Mouse (Mus musculus) spleen, postnatal 4 days (tissue): ENCODE data around the gene Btbd11.

Experiments
- DNase-seq, 2 experiments: peaks; one replicate each; pipeline ENCODE4 v3.0.0; 2022; ENCODE audit warnings: low spot score in 2 of 2

Gene Btbd11

DNA sequence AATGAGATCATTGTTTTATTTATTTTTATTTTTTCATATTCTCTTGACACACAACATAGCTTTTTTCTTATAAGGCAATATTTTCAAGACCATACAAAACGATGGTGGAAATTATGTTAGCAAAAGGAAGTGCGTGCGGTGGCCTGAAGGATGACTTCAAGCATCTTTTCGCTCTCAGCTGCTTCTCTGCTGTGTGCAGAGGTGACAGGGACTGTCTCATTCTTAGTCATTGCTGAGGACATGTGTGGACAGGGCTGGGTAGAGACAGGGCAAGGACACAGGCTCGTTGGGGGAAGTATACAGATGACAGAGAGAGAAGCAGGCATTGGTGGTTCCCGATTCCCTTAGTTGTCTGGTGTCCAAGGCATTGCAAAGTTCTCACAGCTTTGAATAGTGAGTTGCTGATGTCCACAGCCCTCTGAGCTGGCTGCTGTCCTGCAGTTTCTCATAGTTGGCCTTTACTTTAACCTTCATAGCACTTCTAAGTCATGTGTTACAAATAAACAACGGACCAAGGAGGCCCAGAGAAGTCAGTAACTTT lies 135.7 kb downstream of the Btbd11 start:
- DNase-seq = no peak

DNA sequence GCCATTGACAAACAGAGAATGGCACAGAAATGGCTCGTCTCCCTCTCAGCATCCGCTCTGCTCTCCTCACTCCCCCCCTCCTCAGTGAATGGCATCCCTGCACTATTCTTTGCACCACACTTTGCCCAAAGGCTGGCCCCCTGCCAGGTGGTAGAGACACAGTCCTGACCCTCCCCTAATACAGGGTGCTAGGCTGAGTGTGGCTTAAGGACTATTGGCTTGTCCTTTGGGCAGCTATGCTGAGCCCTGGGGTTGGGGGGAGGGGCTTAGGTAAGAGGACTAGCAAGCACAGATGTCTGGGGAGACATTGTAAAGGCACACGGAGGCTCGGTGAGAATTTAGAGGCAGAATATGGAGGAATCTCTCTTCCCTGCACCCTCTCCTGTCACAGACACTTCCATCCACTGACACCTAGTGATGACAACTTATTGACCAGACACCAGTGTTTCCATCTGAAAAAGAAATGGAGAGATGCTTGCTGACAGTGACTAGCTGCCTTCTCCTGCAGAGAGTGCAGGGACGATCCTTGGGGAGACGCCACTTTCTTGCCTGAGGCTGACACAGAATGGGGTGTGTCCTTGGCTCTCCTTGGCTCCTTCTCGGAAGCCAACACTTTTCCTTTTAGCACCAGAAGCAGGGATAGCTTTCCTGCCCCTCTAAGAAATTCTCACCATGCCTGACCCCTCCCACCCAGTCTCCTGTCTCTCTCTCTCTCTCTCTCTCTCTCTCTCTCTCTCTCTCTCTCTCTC lies 138.8 kb downstream of the Btbd11 start:
- DNase-seq = no peak

DNA sequence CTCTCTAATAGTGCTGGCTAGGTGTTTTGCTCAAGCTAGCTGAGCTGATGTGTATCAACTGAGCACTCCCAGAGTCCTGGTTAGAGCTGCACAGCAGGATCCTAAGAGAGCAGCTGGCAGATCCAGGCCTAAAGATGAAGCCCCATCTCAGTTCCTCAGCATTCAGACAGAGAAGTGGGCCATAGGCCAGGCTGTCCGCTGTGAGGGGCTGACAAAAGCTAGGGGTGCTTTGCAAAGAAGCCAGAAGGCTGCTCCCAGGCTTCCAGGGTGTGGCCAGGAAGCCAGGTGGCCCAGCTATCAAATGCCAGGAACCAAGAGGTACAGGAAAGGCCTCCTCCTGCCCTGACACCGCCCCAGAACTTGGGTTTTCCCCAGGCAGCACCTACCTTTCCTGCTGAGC lies 140.0 kb downstream of the Btbd11 start:
- DNase-seq = no peak

DNA sequence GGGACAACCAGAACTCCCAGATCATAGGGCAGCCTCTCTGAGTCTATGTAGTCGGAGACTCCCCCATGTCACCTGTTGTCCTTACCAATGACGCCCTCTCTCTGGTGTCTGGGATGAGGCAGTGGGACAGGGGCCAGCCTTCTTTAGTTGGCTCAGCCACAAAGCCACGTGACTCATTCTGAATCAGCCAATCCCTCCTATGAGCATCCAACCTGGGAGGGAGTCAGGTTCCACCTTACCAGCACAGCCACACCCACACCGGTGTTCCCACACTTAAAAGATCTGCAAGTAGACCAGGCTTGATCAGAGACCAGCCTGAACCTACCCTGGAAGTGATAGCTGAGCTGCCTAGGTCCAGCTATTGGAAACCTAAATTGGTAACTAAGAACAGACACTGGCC lies 141.1 kb downstream of the Btbd11 start:
- no peak for DNase-seq

DNA sequence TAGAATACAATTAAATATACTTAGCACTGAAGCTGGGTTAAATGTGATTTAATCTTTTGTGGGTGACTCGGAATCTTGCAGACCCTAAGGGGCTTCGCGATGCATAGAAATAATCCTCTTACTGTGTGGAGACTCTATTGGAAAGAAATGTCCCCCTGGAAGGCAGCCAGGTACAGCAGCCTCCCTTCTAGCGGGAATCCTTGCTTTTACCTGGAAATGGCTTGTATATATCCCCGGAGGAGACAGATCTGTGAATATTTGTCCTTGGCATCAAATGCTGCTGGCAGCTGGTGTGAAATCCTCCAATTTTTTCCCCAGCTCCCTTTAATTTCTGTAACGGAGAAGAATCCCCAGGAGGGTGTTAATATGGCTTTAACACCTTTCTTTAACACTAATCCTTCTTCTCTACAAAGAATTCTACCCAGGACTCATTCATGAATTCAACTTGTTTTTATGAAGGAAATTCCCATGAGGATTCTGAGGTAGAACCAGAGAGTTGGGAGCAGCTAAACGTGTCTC lies 146.6 kb downstream of the Btbd11 start:
- no peak for DNase-seq

DNA sequence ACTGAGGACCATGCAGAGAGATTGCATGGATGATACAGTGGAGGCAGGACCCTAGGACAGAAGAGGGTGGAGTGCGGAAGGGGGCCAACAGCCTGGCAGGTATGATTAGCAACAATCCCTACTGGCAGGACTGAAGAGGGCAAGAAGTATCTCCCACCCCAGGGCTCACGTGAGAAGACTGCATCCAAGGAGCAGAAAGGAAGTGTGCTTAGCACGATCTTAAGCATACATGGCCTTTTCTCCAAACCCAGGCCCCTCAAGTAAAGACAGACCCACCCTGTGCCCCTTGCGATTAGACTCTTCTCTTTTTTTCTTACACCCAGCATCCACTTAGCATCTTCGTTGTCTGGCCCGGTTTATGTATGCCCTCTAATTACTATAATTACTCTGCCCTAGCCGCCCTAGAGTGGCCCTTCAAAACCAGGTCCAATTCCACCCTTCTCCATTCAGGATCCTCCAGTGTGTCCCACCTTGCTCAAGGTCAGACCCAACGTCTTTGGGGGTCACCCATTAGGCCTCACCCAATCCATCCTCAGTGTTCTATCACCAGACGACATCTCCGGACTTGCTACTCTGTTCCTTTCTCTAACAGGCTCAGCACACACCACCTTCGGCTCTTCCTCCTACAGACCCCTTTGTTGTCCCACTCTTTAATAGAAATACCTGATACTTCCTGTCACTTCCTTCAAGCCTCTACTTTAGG lies 151.6 kb downstream of the Btbd11 start:
- DNase-seq = no peak

DNA sequence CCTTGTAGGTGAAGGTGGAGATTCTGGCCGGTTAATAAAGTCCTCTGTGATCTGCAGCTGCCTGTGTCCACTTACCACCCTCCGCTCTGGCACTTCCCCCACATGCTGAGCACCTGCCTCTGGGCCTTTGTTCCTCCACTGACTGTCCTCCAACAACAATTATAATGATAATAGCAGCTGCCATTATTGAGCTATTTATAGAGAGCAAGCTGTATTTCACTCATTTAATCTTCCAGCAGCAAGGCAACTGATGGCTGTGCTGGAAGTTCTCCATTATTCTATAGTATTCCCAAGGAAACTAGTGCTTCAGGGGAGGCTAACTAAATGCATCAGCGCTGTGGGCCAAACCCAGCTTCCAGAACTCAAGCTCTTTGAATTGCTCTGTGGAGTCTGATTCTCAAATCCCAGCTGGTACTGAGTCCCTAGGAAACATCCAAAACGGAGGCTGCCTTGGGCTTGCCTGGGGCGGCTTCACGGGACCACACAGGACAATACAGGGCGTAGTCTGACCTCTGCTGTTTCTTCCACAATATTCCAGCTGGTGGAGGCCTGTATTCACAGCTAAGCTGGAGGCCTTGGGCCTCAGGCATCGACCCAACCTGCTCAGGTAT lies 153.0 kb downstream of the Btbd11 start:
- no peak for DNase-seq

DNA sequence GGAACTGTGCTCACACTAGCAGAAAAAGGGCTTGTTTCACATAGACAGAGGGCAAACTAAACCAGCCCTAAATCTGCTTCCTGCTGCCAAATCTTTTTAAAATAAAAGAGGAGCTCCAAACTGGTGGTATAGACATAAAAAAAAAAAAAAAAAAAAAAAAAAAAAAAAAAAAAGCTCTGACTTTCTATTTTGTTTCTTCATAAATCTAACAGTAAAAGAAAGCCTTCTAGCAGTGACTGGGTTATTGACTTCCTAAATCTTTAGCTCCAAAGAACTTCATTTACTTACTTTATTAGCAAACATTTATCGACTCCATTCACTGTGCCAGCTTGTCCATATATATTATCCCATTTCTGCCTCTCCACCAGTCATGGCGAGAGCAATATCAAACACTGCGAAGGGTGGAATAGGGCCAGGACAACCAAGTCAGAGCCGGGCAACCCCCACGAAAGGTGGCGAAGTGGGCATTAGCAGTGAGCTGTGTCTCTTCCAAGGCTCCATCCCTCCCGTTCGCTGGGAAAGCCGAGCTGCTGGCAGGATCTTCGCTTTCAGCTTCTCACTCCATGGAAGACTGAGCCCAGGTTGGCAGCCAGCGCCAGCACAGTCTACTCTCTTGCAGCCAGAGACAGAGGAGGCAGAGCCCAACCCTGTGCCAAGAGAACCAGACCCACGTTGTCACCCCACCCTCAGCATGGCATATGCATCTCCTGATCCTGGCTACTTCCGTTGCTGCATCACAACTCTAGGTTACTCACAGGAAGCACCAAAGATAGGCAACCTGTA lies 153.9 kb downstream of the Btbd11 start:
- DNase-seq = no peak

DNA sequence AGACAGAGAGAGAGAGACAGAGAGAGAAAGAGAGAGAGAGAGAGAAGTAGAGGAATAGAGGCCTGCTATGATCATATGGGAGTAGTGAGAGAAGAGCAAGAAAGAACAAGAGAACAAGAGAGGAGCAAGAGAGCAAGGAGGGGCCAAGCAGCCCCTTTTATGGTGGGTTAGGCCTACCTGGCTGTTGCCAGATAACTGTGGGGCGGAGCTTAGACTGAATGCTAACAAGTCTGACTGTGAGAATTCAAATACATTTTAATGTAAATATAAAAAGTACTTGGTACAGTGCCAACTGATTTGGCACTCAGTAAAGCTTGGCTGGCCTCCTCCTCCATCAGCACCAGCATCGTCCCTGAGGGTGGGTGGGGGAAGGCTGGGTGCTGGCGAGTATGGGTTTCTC lies 154.9 kb downstream of the Btbd11 start:
- no peak for DNase-seq

DNA sequence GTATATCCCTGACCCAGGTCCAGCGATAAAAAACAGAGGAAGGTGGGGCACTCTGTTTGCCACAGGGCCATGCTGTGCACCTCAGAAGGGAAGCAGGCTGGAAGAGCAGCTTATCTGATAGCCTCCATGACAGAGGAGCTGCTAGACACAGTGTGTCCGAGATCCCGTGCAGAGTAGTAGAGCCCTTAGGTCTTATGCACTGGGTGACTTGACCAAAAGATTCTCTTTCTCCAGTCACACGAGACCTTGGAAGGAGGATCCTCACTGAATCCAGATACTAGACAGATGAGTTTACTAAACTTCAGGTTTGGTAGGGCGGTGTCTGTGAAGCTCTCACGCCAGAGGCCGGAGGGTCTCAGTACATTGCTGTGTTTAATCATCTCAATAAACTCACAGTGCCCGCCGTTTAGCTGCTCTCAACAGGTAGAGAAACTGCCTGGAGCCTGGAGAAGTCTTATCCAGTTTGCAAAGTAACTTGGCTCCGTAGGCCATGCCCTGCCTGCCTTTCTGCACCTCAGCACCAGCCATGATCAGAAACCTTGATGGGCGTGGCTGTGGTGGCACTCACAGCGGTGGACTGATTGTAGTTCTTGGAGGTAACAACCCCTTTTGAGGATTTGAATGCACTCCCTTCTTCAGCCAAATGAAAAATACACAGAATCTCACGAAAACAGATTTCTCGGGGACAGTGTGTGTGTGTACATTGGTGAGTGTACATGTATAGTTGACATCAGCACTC lies 155.4 kb downstream of the Btbd11 start:
- no peak for DNase-seq

DNA sequence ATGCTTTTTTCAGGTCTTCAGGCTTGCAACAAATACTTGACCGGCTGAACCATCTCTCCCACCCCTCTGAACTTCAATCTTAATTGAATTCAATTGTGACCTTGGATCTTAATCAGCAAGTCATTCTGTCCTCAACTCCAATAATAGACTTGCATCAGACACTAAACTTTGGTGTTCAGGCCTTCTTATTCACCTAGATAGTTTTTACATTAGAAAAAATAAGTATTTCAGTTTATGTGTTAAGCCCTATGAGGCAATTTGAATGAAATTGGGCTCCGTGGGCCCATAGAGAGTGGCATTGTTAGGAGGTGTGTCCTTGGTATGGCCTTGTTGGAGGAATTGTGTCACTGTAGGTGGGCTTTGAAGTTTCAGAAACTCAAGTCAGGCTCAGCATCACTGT lies 156.7 kb downstream of the Btbd11 start:
- no peak for DNase-seq

DNA sequence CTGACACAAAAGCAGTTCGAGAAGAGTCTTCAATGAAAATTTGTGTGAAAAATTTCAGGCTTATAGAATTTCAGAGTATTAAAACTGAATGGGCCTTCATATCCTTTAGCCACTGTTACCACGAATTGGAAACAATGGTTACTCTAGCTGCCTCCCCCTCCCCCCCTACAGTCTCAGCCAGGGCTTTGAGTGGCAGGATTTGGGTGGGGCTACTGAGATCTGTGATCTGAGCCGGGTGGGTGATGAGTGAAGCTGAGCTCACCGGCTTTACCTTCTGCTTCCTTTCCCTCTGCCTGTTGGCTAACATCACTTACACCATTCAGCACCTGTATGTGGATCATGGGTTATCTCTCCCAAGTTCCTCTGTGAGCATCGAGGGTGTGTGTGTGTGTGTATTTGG lies 158.4 kb downstream of the Btbd11 start:
- no peak for DNase-seq

DNA sequence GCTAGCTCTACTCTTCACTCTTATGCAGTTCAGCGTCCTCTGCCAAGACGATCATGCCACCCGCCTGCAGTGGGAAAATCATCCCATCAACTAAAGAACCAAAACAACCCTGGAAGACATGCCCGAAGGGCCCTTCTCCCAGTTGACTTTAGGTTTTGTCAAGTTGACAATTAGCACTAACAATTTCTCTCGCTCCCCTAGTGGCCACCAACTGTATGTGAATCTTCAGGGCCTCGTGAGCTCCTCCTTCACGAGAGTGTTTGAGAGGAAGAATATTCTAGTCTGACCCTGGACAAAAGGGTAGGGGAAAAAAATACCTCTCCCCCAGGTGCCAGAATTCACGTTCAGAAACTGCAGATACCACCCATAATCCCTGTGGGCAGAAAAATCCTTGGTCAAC lies 168.6 kb downstream of the Btbd11 start:
- DNase-seq = no peak

DNA sequence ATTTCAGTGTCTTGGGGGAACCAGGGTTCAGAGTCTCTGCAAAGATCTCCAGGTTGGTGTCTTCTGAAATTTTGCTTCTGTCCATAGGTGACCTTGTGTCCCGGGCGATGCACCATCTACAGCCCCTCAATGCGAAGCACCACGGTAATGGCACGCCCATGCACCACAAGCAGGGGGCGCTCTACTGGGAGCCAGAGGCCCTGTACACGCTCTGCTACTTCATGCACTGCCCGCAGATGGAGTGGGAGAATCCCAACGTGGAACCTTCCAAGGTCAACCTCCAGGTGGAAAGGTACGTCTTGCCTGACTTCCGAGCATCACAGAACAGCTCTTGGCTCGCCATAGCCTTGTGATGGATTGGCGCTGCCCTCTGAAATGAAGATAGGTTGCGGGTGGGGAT lies 174.8 kb downstream of the Btbd11 start:
- no peak for DNase-seq

DNA sequence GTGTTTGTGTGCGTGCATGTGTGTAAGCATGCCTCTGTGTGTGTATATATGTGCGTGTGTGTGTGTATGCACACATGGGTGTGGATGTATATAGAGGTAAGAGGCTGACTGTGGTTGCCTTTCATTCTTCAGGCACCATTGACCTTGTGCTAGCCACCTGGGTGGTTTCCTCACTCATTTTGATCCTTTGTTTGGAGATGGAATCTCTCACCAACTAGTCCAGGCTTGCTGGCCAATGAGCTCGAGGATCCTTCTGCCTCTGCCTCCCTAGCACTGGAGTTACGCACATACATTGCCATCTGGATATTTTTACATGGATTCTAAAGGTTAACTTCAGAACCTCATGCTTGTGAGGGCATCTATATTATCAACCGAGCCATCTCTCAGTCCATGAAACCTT lies 184.8 kb downstream of the Btbd11 start:
- DNase-seq = no peak

DNA sequence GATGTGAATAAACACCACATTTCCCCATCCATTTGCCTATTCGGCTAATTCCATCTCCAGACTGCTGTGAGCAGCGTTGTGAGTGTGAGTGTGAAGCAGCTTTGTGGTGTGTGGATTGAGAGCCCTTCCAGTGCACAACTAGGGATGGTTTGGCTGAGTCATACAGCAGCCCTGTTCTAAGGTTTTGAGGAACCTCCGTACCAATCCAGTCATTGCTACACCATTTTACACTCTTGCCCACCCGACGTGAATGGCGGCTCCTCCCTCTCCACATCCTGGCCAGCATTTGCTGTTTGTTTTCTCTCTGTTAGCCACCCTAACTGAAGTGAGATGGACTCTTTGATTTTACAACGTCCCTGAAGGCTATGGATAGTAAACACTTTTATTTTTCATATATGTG lies 186.0 kb downstream of the Btbd11 start:
- DNase-seq = no peak

DNA sequence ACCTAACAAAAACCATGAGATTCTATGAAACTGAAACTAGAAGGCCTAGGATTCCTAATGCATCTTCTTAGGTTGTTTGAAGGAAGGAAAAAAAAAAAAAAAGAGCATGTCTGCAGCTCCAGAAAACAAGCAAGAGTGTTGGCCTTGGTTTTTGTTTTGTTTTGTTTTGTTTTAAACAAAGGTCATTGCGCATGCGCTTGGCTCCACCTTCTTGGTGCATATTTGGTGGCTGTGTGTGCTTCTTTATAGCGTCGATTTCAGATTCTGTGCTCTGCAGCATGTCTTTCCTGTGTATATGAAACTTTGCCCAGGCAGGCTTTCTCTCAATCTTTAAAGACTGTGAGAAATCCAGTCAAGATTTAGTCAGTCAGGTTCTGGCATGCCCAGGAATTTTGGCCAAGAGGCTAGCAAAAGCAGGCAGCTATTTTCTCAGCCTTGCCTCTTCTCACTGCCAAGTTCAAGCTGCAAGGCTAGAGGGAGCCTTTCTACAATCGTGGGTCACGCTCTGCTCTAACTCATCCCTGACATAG lies 191.3 kb downstream of the Btbd11 start:
- DNase-seq = no peak

DNA sequence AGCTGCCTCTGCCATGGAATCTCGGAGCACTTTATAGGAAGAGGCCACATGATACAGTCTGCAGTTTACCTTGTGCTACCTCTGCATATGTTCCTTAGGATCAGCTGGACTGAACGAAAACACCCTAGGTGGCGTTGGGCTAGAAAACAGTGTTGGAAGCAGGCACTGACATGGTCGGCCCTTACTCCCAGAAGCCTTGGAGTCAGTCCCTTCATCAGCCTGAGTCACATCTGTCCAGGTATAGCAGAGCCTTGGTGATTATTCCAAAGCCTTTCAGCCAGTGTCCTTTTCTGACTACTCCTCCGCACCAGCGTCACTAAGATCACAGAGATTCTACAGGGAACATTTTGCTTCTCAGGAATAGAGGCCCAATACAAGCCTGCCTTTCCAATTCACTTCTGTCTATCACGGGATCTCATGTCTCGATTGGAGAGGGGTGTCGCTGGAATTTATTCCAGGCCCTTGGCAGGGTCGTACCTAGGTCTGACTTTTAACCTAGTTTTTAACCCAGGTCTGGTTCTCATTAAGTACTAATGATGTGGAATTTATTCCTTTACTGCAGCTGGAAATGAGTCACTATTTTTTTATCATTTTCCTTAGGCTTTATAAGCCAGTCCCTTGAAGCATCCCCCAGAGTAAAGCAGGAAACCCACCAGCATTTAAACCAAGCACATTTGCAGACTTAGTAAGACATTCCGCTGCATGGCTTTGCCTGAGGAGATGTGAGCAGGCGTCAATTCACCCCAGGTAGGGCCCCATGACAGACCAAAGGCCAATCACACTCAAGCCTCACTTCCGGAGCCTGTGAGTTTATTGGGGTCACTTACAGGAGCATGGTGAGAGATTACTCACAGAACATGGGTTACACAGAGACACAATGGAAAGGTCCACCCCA lies 192.2 kb downstream of the Btbd11 start:
- no peak for DNase-seq

DNA sequence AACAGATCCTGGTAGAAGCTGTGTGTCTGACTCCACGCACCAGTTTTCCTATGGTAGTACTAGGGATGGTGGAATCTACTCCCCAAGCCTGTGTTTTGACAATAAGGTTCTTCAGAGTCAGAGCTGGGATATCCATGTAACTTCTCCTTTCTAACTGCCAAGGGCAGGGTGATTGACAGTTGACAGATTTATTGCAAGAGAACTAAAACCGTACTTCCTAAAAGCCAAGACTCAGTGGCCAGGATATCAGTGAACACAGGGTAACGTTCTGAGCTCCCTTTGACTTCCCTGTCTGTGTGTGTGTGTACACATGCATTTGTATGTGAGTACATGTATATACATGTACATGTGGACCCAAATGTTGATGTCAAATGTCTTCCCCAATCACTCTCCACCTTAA lies 201.1 kb downstream of the Btbd11 start:
- DNase-seq = no peak

DNA sequence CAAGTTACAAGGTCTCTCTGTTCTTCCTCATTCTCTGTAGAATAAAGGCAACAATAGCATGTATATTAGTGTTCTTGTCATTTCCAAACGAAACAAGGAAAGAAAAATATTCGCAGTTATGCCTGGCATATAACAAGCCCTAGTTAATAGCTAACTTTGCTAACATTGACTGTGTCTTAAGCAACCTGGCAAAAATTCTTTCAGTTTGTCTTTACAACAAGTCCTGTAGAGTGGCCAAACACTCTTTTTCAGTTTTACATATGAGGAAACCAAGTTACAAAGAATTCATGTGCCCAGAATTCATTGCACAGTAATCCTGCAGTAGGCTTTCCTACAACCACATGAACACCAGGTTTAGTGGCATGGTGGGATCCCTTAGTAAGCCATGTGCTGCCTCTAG lies 203.4 kb downstream of the Btbd11 start:
- no peak for DNase-seq
